Mouse (Mus musculus): ENCODE measurements at regions not wholly inside any gene's neighbourhood (a gene's known extent, or its start where the extent isn't known, plus 50 kb on each side); places are given as distances from the start of the nearest gene placed in this dataset.

GRCm38 (mm10) chr1:35727310-35727990, 340.8 kb upstream of the Hs6st1 start:
- no peak overlapping the region for H3K27ac ChIP-seq (ENCODE audit: low read depth)
- 77% methylated on average over 8 of the region's 8 CpGs for WGBS
- no peak overlapping the region for H3K4me3 ChIP-seq (ENCODE audit: low read depth, low read length)
- ATAC-seq (ENCODE audit: insufficient read depth) (no peak), DNase-seq (no peak)
- H3K27me3 ChIP-seq (ENCODE audit: insufficient read depth, low read length), result no peaks in the 10 kb centered on the region
- no peaks in the 10 kb centered on the region for H3K36me3 ChIP-seq (ENCODE audit: insufficient read depth)
- H3K9ac ChIP-seq, result no peak overlapping the region
- H3K4me1 ChIP-seq (ENCODE audit: insufficient read depth), result no peaks in the 10 kb centered on the region
- H3K9me3 ChIP-seq (ENCODE audit: low read depth, low read length), result no peaks in the 10 kb centered on the region
- H3K4me2 ChIP-seq, result no peak overlapping the region
- TF ChIP-seq CTCF (IDR thresholded peaks at IDR 0.05; ENCODE audit: low read depth), result no peak

GRCm38 (mm10) chr1:35729785-35730295, 338.4 kb upstream of the Hs6st1 start:
- Histone ChIP-seq H3K9me3 (ENCODE audit: low read depth, low read length) (no peaks in the 10 kb centered on the region), H3K4me3 (ENCODE audit: low read depth, low read length) (no peak overlapping the region), H3K36me3 (ENCODE audit: insufficient read depth) (no peaks in the 10 kb centered on the region), H3K4me1 (ENCODE audit: insufficient read depth) (no peaks in the 10 kb centered on the region), H3K27me3 (ENCODE audit: insufficient read depth, low read length) (no peaks in the 10 kb centered on the region), H3K9ac (no peak overlapping the region), H3K27ac (ENCODE audit: low read depth) (no peak overlapping the region), H3K4me2 (no peak overlapping the region)
- TF ChIP-seq CTCF (IDR thresholded peaks at IDR 0.05; ENCODE audit: low read depth), result no peak
- DNase-seq (no peak), ATAC-seq (ENCODE audit: insufficient read depth) (no peak)
- 78% methylated on average over 5 of the region's 5 CpGs for WGBS

GRCm38 (mm10) chr1:35730309-35730708, 337.9 kb upstream of the Hs6st1 start:
- no peak overlapping the region for H3K9ac ChIP-seq
- H3K27me3 ChIP-seq (ENCODE audit: insufficient read depth, low read length), result no peaks in the 10 kb centered on the region
- H3K27ac ChIP-seq (ENCODE audit: low read depth), result no peak overlapping the region
- DNase-seq (no peak), ATAC-seq (ENCODE audit: insufficient read depth) (no peak)
- no peak overlapping the region for H3K4me3 ChIP-seq (ENCODE audit: low read depth, low read length)
- no peaks in the 10 kb centered on the region for H3K4me1 ChIP-seq (ENCODE audit: insufficient read depth)
- no peak overlapping the region for H3K4me2 ChIP-seq
- H3K9me3 ChIP-seq (ENCODE audit: low read depth, low read length), result no peaks in the 10 kb centered on the region
- H3K36me3 ChIP-seq (ENCODE audit: insufficient read depth), result no peaks in the 10 kb centered on the region
- TF ChIP-seq CTCF (IDR thresholded peaks at IDR 0.05; ENCODE audit: low read depth), result no peak
- 68% methylated on average over 4 of the region's 4 CpGs for WGBS

DNA sequence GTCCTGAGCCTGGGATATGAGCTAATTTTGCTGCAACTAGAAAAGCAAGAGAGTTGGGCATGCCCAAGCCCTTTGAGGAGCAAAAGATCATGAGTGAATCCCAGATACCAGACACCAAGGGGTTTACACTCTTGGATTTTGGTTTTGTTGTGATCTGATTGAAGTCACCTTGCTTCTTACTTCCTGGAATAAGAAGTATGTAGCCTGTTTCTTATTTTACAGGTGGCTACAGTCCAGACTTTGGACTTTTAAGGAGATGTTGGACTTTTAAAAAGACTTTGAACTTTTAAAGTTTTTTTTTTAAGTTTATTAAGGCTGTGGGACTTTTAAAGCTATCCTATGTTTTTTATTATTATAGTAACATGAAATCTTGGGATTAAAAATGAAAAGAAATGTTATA, 332.0 kb upstream of the Hs6st1 start:
- H3K9ac ChIP-seq, result no peak overlapping the region
- no peak for DNase-seq
- TF ChIP-seq CTCF (IDR thresholded peaks at IDR 0.05; ENCODE audit: low read depth), result no peak

GRCm38 (mm10) chr1:35749603-35750002, 318.6 kb upstream of the Hs6st1 start:
- Histone ChIP-seq H3K27ac (ENCODE audit: low read depth) (no peak overlapping the region), H3K36me3 (ENCODE audit: insufficient read depth) (no peaks in the 10 kb centered on the region), H3K4me2 (no peak overlapping the region), H3K27me3 (ENCODE audit: insufficient read depth, low read length) (no peaks in the 10 kb centered on the region), H3K9ac (no peak overlapping the region), H3K9me3 (ENCODE audit: low read depth, low read length) (no peaks in the 10 kb centered on the region), H3K4me3 (ENCODE audit: low read depth, low read length) (no peak overlapping the region), H3K4me1 (ENCODE audit: insufficient read depth) (no peaks in the 10 kb centered on the region)
- no peak for ATAC-seq (ENCODE audit: insufficient read depth)
- 96% methylated on average over 7 of the region's 7 CpGs for WGBS
- DNase-seq, result no peak
- no peak for TF ChIP-seq CTCF (IDR thresholded peaks at IDR 0.05; ENCODE audit: low read depth)

More for the DNA sequence above, 332.0 kb upstream of the Hs6st1 start:
- Histone ChIP-seq H3K9me3 (ENCODE audit: low read depth, low read length) (no peaks in the 10 kb centered on the region), H3K4me2 (no peak overlapping the region), H3K4me1 (ENCODE audit: insufficient read depth) (no peaks in the 10 kb centered on the region), H3K36me3 (ENCODE audit: insufficient read depth) (no peaks in the 10 kb centered on the region), H3K27ac (ENCODE audit: low read depth) (no peak overlapping the region), H3K27me3 (ENCODE audit: insufficient read depth, low read length) (no peaks in the 10 kb centered on the region), H3K4me3 (ENCODE audit: low read depth, low read length) (no peak overlapping the region)
- no peak for ATAC-seq (ENCODE audit: insufficient read depth)

DNA sequence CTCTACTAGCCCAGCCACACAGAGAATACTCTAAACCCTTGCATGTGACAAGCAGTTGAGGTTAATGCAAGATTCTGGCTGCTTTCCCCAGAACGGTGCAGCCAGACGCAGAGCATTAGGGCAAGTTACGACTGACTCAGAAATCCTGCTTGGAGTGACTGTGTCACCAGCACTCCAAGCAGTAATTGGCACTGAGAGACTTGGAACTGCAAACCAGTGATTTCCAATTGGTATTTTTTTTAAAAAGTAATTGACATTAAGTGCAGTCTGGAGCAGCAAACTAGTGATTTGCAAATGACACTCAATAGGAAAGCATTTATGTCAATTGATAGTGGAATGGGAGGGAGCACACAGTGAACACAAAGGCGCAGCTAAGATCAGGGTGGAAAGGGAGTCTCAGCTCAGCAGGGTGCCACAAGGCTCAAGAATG, 318.1 kb upstream of the Hs6st1 start:
- ATAC-seq (ENCODE audit: insufficient read depth), result no peak
- TF ChIP-seq CTCF (IDR thresholded peaks at IDR 0.05; ENCODE audit: low read depth), result no peak
- no peak overlapping the region for H3K4me3 ChIP-seq (ENCODE audit: low read depth, low read length)

DNA sequence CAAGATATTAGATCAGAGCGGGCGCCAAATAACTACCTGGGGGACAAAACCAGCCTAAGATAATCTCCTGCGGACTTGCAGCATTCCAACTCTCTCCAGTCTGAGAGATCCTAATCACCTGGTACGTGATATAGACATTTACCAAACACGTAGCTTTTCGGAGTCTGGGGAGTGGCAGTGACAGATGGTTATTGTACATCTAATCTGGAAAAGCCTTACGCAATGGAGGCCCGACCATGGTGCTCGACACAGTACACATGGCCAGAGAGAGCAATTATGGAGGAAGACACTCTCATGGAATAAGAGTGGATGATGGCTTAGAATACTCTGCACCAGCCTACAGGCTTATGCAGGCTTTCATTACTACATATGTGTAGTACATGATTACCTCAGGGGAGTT, 315.6 kb upstream of the Hs6st1 start:
- no peaks in the 10 kb centered on the region for H3K36me3 ChIP-seq (ENCODE audit: insufficient read depth)
- WGBS, result 72% methylated on average over 9 of the region's 9 CpGs
- H3K9me3 ChIP-seq (ENCODE audit: low read depth, low read length), result no peaks in the 10 kb centered on the region
- no peaks in the 10 kb centered on the region for H3K27me3 ChIP-seq (ENCODE audit: insufficient read depth, low read length)
- no peak overlapping the region for H3K4me3 ChIP-seq (ENCODE audit: low read depth, low read length)
- no peak for ATAC-seq (ENCODE audit: insufficient read depth)
- no peak overlapping the region for H3K4me2 ChIP-seq
- H3K4me1 ChIP-seq (ENCODE audit: insufficient read depth), result no peaks in the 10 kb centered on the region
- no peak overlapping the region for H3K9ac ChIP-seq
- TF ChIP-seq CTCF (IDR thresholded peaks at IDR 0.05; ENCODE audit: low read depth), result no peak
- DNase-seq, result no peak
- no peak overlapping the region for H3K27ac ChIP-seq (ENCODE audit: low read depth)

More for the DNA sequence above, 318.1 kb upstream of the Hs6st1 start:
- H3K27ac ChIP-seq (ENCODE audit: low read depth), result no peak overlapping the region
- no peaks in the 10 kb centered on the region for H3K36me3 ChIP-seq (ENCODE audit: insufficient read depth)
- H3K27me3 ChIP-seq (ENCODE audit: insufficient read depth, low read length), result no peaks in the 10 kb centered on the region
- H3K9me3 ChIP-seq (ENCODE audit: low read depth, low read length), result no peaks in the 10 kb centered on the region
- DNase-seq, result no peak
- no peak overlapping the region for H3K9ac ChIP-seq
- H3K4me2 ChIP-seq, result no peak overlapping the region
- H3K4me1 ChIP-seq (ENCODE audit: insufficient read depth), result no peaks in the 10 kb centered on the region
- 65% methylated on average over 4 of the region's 4 CpGs for WGBS

Measured in lung, embryonic 14.5 days (tissue).